Mouse (Mus musculus): Measurements from ENCODE around the gene Irgc1. TPM values are rescaled to one million over a fixed set of nuclear protein-coding genes. Genes with fewer than 3 reads are reported as not detected.
"Not testable (repeated sequence)": the region's sequence is repeated elsewhere in the genome, so short reads cannot be mapped to it uniquely, and the experiment has no call there.

The Irgc1 gene
- polyA plus RNA-seq, 1 experiment from 2014 or later: not detected

GRCm38 (mm10) chr7:24406528-24407344 is 45.4 kb downstream of the Irgc1 start:
- H3K27me3 ChIP-seq: no peaks in the 10 kb centered on the region
- no peaks in the 10 kb centered on the region for H3K9me3 ChIP-seq
- H3K27ac ChIP-seq (replicated peaks): peak overlapping the region; percentile 14
- H3K4me1 ChIP-seq: peaks cover 7% of the 10 kb centered on the region
- peak; percentile 31; the same call in 1 of the 2 replicates for ATAC-seq (replicated peaks)
- H3K4me3 ChIP-seq: no peak overlapping the region
- no peak overlapping the region for H3K4me2 ChIP-seq (replicated peaks)
- 44% methylated on average over 5 of the region's 5 CpGs for whole genome bisulfite sequencing
- H3K36me3 ChIP-seq: peaks cover 25% of the 10 kb centered on the region
- no peak overlapping the region for H3K9ac ChIP-seq (replicated peaks)

- H3K4me2 ChIP-seq (replicated peaks): no peak overlapping the region
- no peak overlapping the region for H3K27ac ChIP-seq (replicated peaks)
- ATAC-seq (replicated peaks): no peak
- peaks cover 15% of the 10 kb centered on the region for H3K4me1 ChIP-seq
- peaks cover 25% of the 10 kb centered on the region for H3K36me3 ChIP-seq
- WGBS: 90% methylated on average over 13 of the region's 13 CpGs
- no peaks in the 10 kb centered on the region for H3K27me3 ChIP-seq
- H3K9me3 ChIP-seq: no peaks in the 10 kb centered on the region
- no peak overlapping the region for H3K4me3 ChIP-seq
- no peak overlapping the region for H3K9ac ChIP-seq (replicated peaks)
Observed at GRCm38 (mm10) chr7:24405649-24406048, 46.4 kb downstream of the Irgc1 start.

- no peak for ATAC-seq (replicated peaks)
- Histone ChIP-seq H3K27me3 (no peaks in the 10 kb centered on the region), H3K4me2 (replicated peaks) (no peak overlapping the region), H3K9ac (replicated peaks) (no peak overlapping the region), H3K4me3 (no peak overlapping the region), H3K36me3 (peaks cover 25% of the 10 kb centered on the region), H3K4me1 (peaks cover 20% of the 10 kb centered on the region), H3K27ac (replicated peaks) (no peak overlapping the region), H3K9me3 (no peaks in the 10 kb centered on the region)
- 97% methylated on average over 9 of the region's 9 CpGs for WGBS
Observed at GRCm38 (mm10) chr7:24402851-24403250, 49.2 kb downstream of the Irgc1 start.

DNA sequence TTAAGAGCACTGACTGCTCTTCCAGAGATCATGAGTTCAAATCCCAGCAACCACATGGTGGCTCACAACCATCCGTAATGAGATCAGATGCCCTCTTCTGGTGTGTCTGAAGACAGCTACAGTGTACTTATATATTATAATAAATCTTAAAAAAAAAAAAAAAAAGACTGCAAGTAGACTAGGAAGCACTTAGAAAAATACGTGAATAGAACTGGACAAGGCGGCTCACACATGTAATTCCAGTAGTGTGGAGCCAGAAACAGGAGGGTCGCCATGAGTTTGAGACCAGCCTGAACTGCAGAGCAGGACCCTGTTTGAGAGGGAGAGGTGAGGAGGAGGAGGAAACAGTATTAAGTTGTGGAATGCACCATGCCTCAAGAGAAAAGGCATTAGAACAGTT is 51.6 kb downstream of the Irgc1 start:
- not testable (repeated sequence) for H3K9me3 ChIP-seq; H3K27me3 ChIP-seq; H3K9ac ChIP-seq (replicated peaks); H3K27ac ChIP-seq (replicated peaks); ATAC-seq (replicated peaks)
- Histone ChIP-seq H3K36me3 (peaks cover 16% of the 10 kb centered on the region), H3K4me2 (replicated peaks) (peak overlapping the region; percentile 56), H3K4me1 (peaks cover 14% of the 10 kb centered on the region), H3K4me3 (peak overlapping the region; percentile 73)
- WGBS: 93% methylated on average over 4 of the region's 4 CpGs

DNA sequence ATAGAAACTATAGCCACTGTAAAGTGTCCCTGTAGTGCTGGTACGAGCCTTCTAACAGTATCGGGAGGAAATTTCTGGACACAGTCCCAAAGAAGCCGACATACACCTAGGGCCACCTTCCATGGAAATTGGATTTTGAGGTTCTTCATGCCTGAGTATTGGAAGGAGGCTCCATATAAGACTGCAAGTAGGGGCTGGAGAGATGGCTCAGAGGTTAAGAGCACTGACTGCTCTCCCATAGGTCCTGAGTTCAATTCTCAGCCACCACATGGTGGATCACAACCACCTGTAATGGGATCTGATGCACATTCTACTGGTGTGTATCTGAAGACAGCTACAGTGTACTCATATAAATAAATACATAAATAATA is 52.0 kb downstream of the Irgc1 start:
- H3K4me2 ChIP-seq (replicated peaks): peak overlapping the region; percentile 56
- H3K9me3 ChIP-seq: no peaks in the 10 kb centered on the region
- peaks cover 14% of the 10 kb centered on the region for H3K4me1 ChIP-seq
- ATAC-seq (replicated peaks): peak; percentile 24; the same call in 1 of the 2 replicates
- 18% methylated on average over 3 of the region's 3 CpGs for WGBS
- H3K36me3 ChIP-seq: peaks cover 12% of the 10 kb centered on the region
- peak overlapping the region; percentile 69 for H3K9ac ChIP-seq (replicated peaks)
- peak overlapping the region; percentile 98 for H3K27ac ChIP-seq (replicated peaks)
- H3K27me3 ChIP-seq: no peaks in the 10 kb centered on the region
- peak overlapping the region; percentile 73 for H3K4me3 ChIP-seq

DNA sequence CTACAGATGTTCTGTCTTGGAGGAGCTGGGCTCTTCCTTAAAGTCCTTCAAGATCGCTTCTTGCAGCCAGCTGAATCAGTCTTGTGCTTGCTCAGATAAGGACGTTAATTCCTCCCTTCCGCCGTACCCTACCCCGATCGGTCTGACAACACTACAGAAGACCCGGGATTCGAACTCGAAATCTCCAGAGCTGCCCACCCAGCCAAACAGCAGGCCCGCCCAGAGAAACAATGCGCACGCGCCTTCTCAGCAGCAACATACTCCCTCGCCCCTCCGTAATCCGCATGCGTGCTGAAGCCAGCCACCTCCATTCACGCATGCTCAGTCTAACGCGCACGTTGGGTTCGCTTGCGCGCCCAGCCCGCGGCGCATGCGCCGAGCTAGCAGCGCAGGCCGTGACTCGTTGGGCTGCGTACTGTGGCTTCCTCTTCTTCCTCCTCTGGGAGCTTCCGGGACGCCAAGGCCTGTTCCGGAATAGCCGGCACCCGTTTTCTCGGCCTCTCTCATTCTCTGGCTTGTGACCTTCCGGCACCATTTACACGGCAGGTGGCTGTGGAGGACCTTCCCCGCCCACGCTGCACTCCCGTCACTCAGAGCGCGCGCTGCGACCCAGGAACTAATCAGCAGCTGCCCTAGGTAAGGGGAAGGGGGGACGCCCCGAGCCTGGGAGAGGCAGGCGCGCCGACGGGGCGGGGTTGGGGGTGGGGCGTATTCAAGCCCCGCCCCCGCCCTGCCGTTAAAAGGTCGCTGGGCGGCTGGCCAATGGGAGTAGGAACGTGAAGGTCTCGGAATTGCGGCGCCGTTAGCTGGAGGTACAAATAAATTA is 52.6 kb downstream of the Irgc1 start, which contains the start of gene Smg9:
Gene Smg9, plus strand, starts transcription at position 364 of the 826 bp plus-strand sequence.
- ATAC-seq (replicated peaks): peak; percentile 96
- H3K4me3 ChIP-seq: peak within 1 kb of the TSS; percentile 73
- H3K9ac ChIP-seq (replicated peaks): peak within 1 kb of the TSS; percentile 69
- H3K4me1 ChIP-seq: peaks cover 14% of the 10 kb centered on the region
- H3K27me3 ChIP-seq: no peaks in the 10 kb centered on the region
- H3K36me3 ChIP-seq: peaks cover 7% of the 10 kb centered on the region
- H3K9me3 ChIP-seq: no peaks in the 10 kb centered on the region
- H3K27ac ChIP-seq (replicated peaks): peak within 1 kb of the TSS; percentile 98
- H3K4me2 ChIP-seq (replicated peaks): peak within 1 kb of the TSS; percentile 56
- 3% methylated on average over 66 of the region's 66 CpGs for WGBS

GRCm38 (mm10) chr7:24398364-24398913 is 53.7 kb downstream of the Irgc1 start:
- ATAC-seq (replicated peaks): no peak
- Histone ChIP-seq H3K9ac (replicated peaks) (no peak overlapping the region), H3K4me2 (replicated peaks) (no peak overlapping the region), H3K4me1 (peaks cover 14% of the 10 kb centered on the region), H3K9me3 (no peaks in the 10 kb centered on the region), H3K4me3 (no peak overlapping the region), H3K36me3 (peaks cover 1% of the 10 kb centered on the region; the same call in 1 of the 2 replicates), H3K27me3 (no peaks in the 10 kb centered on the region), H3K27ac (replicated peaks) (no peak overlapping the region)
- WGBS: 98% methylated on average over 8 of the region's 8 CpGs

DNA sequence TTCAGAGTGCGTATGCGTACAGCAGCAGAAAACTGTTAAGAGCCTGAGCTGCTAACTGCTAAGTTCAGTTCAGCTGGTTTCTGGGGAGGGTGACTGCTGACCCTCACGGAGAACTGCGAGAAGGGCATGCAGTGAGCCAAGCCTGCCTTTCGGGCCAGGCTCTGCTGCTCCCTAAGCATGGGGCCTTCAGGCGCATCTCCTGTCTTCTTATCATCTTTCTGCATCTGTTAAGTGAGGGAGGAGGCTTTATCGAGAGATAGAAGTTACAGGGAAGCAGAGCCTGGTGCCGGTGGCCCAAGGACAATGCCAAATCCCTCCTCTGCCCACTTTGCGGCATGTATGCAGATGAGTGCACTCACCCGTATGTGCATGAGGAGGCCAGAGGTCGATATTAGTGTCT is 55.3 kb downstream of the Irgc1 start:
- 83% methylated on average over 11 of the region's 11 CpGs for WGBS
- no peak overlapping the region for H3K9ac ChIP-seq (replicated peaks)
- peaks cover 14% of the 10 kb centered on the region for H3K4me1 ChIP-seq
- H3K27ac ChIP-seq (replicated peaks): no peak overlapping the region
- no peaks in the 10 kb centered on the region for H3K9me3 ChIP-seq
- H3K4me3 ChIP-seq: no peak overlapping the region
- no peak for ATAC-seq (replicated peaks)
- no peak overlapping the region for H3K4me2 ChIP-seq (replicated peaks)
- H3K27me3 ChIP-seq: no peaks in the 10 kb centered on the region
- H3K36me3 ChIP-seq: no peaks in the 10 kb centered on the region

GRCm38 (mm10) chr7:24394475-24395161 is 57.5 kb downstream of the Irgc1 start:
- WGBS: 89% methylated on average over 15 of the region's 15 CpGs
- no peak overlapping the region for H3K4me2 ChIP-seq (replicated peaks)

GRCm38 (mm10) chr7:24394054-24394453 is 58.0 kb downstream of the Irgc1 start:
- ATAC-seq (replicated peaks): no peak
- Histone ChIP-seq H3K27ac (replicated peaks) (no peak overlapping the region), H3K9ac (replicated peaks) (no peak overlapping the region), H3K4me2 (replicated peaks) (no peak overlapping the region), H3K36me3 (no peaks in the 10 kb centered on the region), H3K9me3 (no peaks in the 10 kb centered on the region), H3K4me3 (no peak overlapping the region), H3K27me3 (no peaks in the 10 kb centered on the region), H3K4me1 (no peaks in the 10 kb centered on the region)
- 76% methylated on average over 3 of the region's 3 CpGs for WGBS

More at GRCm38 (mm10) chr7:24394475-24395161, 57.5 kb downstream of the Irgc1 start:
- Histone ChIP-seq H3K9ac (replicated peaks) (no peak overlapping the region), H3K9me3 (no peaks in the 10 kb centered on the region), H3K27me3 (no peaks in the 10 kb centered on the region), H3K4me1 (no peaks in the 10 kb centered on the region), H3K27ac (replicated peaks) (no peak overlapping the region), H3K4me3 (no peak overlapping the region), H3K36me3 (no peaks in the 10 kb centered on the region)
- no peak for ATAC-seq (replicated peaks)

- 75% methylated on average over 2 of the region's 2 CpGs for WGBS
- Histone ChIP-seq H3K4me2 (replicated peaks) (no peak overlapping the region), H3K9ac (replicated peaks) (no peak overlapping the region), H3K36me3 (no peaks in the 10 kb centered on the region), H3K9me3 (no peaks in the 10 kb centered on the region), H3K27me3 (no peaks in the 10 kb centered on the region), H3K27ac (replicated peaks) (no peak overlapping the region), H3K4me3 (no peak overlapping the region), H3K4me1 (no peaks in the 10 kb centered on the region)
- ATAC-seq (replicated peaks): no peak
Observed at GRCm38 (mm10) chr7:24391687-24392086, 60.4 kb downstream of the Irgc1 start.
